Mouse (Mus musculus) bone marrow macrophage, adult 2 months (primary cell): ENCODE results near the gene Kif5a. TPM values are rescaled to one million over a fixed set of nuclear protein-coding genes. Genes with fewer than 3 reads are reported as not detected.

ENCODE experiments used
- H3K27ac ChIP-seq: 2 replicates; pipeline ENCODE4 v1.5.1; 2012; ENCODE audit warnings: low read depth, low read length; ENCODE audit not compliant: insufficient read depth
- H3K4me1 ChIP-seq: 2 replicates; pipeline ENCODE4 v1.6.1; 2012; ENCODE audit warnings: low read length; ENCODE audit not compliant: control insufficient read depth, insufficient read depth
- H3K4me3 ChIP-seq: 2 replicates; pipeline ENCODE4 v1.5.1; 2012; ENCODE audit warnings: mild to moderate bottlenecking, low read length, moderate library complexity; ENCODE audit not compliant: insufficient read depth
- CTCF ChIP-seq: IDR thresholded peaks from 2 replicates; pipeline ENCODE4 v1.5.1; 2012; ENCODE audit warnings: low read depth, mild to moderate bottlenecking, low read length, moderate library complexity
- POLR2A ChIP-seq: IDR thresholded peaks from 2 replicates; pipeline ENCODE4 v1.6.1; 2012; ENCODE audit warnings: mild to moderate bottlenecking, low read depth, low read length, borderline replicate concordance
- polyA plus RNA-seq: library from polyadenylated mRNA; stranded (reverse); fragments of >200 nt; gene quantifications from 2 replicates; pipeline ENCODE4 v1.2.4, GENCODE M21; 2012; ENCODE audit not compliant: missing spikeins, insufficient read depth, insufficient read length

Gene Kif5a
- polyA plus RNA-seq, 1 experiment = 2.3 TPM

- H3K27ac ChIP-seq = peak overlapping the region; percentile 91
- TF ChIP-seq CTCF = no peak
- TF ChIP-seq POLR2A = no peak
- H3K4me3 ChIP-seq = peak overlapping the region; percentile 71
- peaks cover 22% of the 10 kb centered on the region for H3K4me1 ChIP-seq
Observed at GRCm38 (mm10) chr10:127289573-127290191, 26.5 kb upstream of the Kif5a start.

- H3K4me3 ChIP-seq = peak within 1 kb of the TSS; percentile 71
- H3K27ac ChIP-seq = peak within 1 kb of the TSS; percentile 91
- peaks cover 22% of the 10 kb centered on the region for H3K4me1 ChIP-seq
- TF ChIP-seq POLR2A = no peak
- no peak for TF ChIP-seq CTCF
Observed at GRCm38 (mm10) chr10:127288800-127289572, 25.8 kb upstream of the Kif5a start, which contains the start of gene Mbd6. Gene Mbd6, minus strand, starts transcription at chr10:127289018.

GRCm38 (mm10) chr10:127288328-127288799 is 25.2 kb upstream of the Kif5a start:
- Histone ChIP-seq H3K4me3 (peak overlapping the region; percentile 71), H3K4me1 (peaks cover 18% of the 10 kb centered on the region)
- TF ChIP-seq CTCF (no peak), POLR2A (no peak)

GRCm38 (mm10) chr10:127287936-127288293 is 24.8 kb upstream of the Kif5a start:
- H3K4me3 ChIP-seq = peak overlapping the region; percentile 71
- TF ChIP-seq POLR2A = no peak
- no peak for TF ChIP-seq CTCF
- peaks cover 14% of the 10 kb centered on the region for H3K4me1 ChIP-seq
- peak overlapping the region; percentile 91 for H3K27ac ChIP-seq

More at GRCm38 (mm10) chr10:127288328-127288799, 25.2 kb upstream of the Kif5a start:
- H3K27ac ChIP-seq = peak overlapping the region; percentile 91

GRCm38 (mm10) chr10:127287271-127287935 is 24.3 kb upstream of the Kif5a start:
- Histone ChIP-seq H3K27ac (peak overlapping the region; percentile 91), H3K4me3 (peak overlapping the region; percentile 71), H3K4me1 (peaks cover 12% of the 10 kb centered on the region)
- TF ChIP-seq CTCF (no peak), POLR2A (no peak)

GRCm38 (mm10) chr10:127286730-127287129 is 23.6 kb upstream of the Kif5a start:
- Histone ChIP-seq H3K4me3 (peak overlapping the region; percentile 71), H3K27ac (no peak overlapping the region), H3K4me1 (peaks cover 12% of the 10 kb centered on the region)
- TF ChIP-seq POLR2A = no peak
- no peak for TF ChIP-seq CTCF

GRCm38 (mm10) chr10:127286194-127286593 is 23.0 kb upstream of the Kif5a start:
- Histone ChIP-seq H3K4me3 (no peak overlapping the region), H3K27ac (no peak overlapping the region), H3K4me1 (peaks cover 12% of the 10 kb centered on the region)
- no peak for TF ChIP-seq POLR2A
- no peak for TF ChIP-seq CTCF

- Histone ChIP-seq H3K4me3 (no peak overlapping the region), H3K27ac (no peak overlapping the region), H3K4me1 (peaks cover 12% of the 10 kb centered on the region)
- TF ChIP-seq POLR2A = no peak
- TF ChIP-seq CTCF = no peak
Observed at GRCm38 (mm10) chr10:127285644-127286043, 22.5 kb upstream of the Kif5a start.

GRCm38 (mm10) chr10:127284724-127285500 is 21.8 kb upstream of the Kif5a start:
- Histone ChIP-seq H3K4me1 (peaks cover 11% of the 10 kb centered on the region), H3K4me3 (no peak overlapping the region), H3K27ac (no peak overlapping the region)
- TF ChIP-seq POLR2A = no peak
